In genomic region chr2:180598157-180598705, GRCm38 (mm10) we compare ENCODE assay signal across 9 mouse cellular contexts. TPM values are rescaled to one million over a fixed set of nuclear protein-coding genes. Genes with fewer than 3 reads are reported as not detected.
DNase-seq lines count a peak whose midpoint lies in the region; ATAC-seq lines count a peak whose summit lies in the region.
"Had no signal": no experiment of that assay in that cellular context is flagged by ENCODE, and none has a peak within 500 bp of the region (broad histone marks: within the 10 kb centered on the region; RNA-seq: fewer than 3 reads in every experiment).

No protein-coding gene starts in this region.

- WGBS in kidney, embryonic 15.5 days = 2% methylated on average over 40 of the region's 41 CpGs
- under 1% methylated on average over 38 of the region's 41 CpGs for WGBS in hindbrain, embryonic 11.5 days
- 1% methylated on average over 32 of the region's 41 CpGs for WGBS in midbrain, embryonic 16.5 days

- ATAC-seq in kidney, embryonic 15.5 days (replicated peaks; ENCODE audit: low FRiP score) = peak; percentile 75
- ATAC-seq in hindbrain, embryonic 11.5 days (ENCODE audit: low FRiP score) = peak; percentile 55; the same call in 1 of the 2 replicates
- ATAC-seq in midbrain, embryonic 16.5 days = 0 out of 2 replicates have a peak, but pooled peaks have one; percentile 50
- no peak for ATAC-seq in inflammation-experienced regulatory T-cells, adult 6 months
- ATAC-seq: Patski had no signal

- H3K4me2 ChIP-seq in kidney, embryonic 15.5 days = peak overlapping the region; percentile 68
- peak overlapping the region; percentile 63 for H3K4me2 ChIP-seq in hindbrain, embryonic 11.5 days (replicated peaks; ENCODE audit: low read depth, low read length)
- peak overlapping the region; percentile 57 for H3K4me2 ChIP-seq in midbrain, embryonic 16.5 days (ENCODE audit: low read length)

- H3K9me3 ChIP-seq in kidney, embryonic 15.5 days (replicated peaks) = no peaks in the 10 kb centered on the region
- H3K9me3 ChIP-seq in hindbrain, embryonic 11.5 days (ENCODE audit: control insufficient read depth, low read length) = no peaks in the 10 kb centered on the region
- H3K9me3 ChIP-seq in midbrain, embryonic 16.5 days (replicated peaks; ENCODE audit: control insufficient read depth, low read length, poor library complexity, severe bottlenecking) = no peaks in the 10 kb centered on the region

- H3K4me1 ChIP-seq in kidney, embryonic 15.5 days = peaks cover 19% of the 10 kb centered on the region
- peaks cover 6% of the 10 kb centered on the region for H3K4me1 ChIP-seq in hindbrain, embryonic 11.5 days (replicated peaks; ENCODE audit: control insufficient read depth, insufficient read depth, low read length)
- peaks cover 13% of the 10 kb centered on the region for H3K4me1 ChIP-seq in midbrain, embryonic 16.5 days (ENCODE audit: control insufficient read depth, insufficient read depth, low read length)

- H3K27ac ChIP-seq in kidney, embryonic 15.5 days = 0 out of 2 replicates have a peak overlapping the region, but pooled peaks have one; percentile 23
- H3K27ac ChIP-seq in hindbrain, embryonic 11.5 days (ENCODE audit: low read depth, low read length) = no peak overlapping the region
- H3K27ac ChIP-seq in midbrain, embryonic 16.5 days (ENCODE audit: low read length) = 0 out of 2 replicates have a peak overlapping the region, but pooled peaks have one; percentile 17

- peaks cover 31% of the 10 kb centered on the region for H3K36me3 ChIP-seq in kidney, embryonic 15.5 days
- peaks cover 5% of the 10 kb centered on the region; the same call in 1 of the 2 replicates for H3K36me3 ChIP-seq in hindbrain, embryonic 11.5 days (ENCODE audit: control insufficient read depth, insufficient read depth, low read length)
- peaks cover 10% of the 10 kb centered on the region for H3K36me3 ChIP-seq in midbrain, embryonic 16.5 days (ENCODE audit: control insufficient read depth, insufficient read depth, low read length)

- H3K4me3 ChIP-seq in kidney, embryonic 15.5 days (replicated peaks) = peak overlapping the region; percentile 38
- peak overlapping the region; percentile 27 for H3K4me3 ChIP-seq in hindbrain, embryonic 11.5 days (ENCODE audit: low read depth, low read length)
- peak overlapping the region; percentile 36 for H3K4me3 ChIP-seq in midbrain, embryonic 16.5 days (ENCODE audit: low read depth, low read length)

- no peak for DNase-seq in kidney, postnatal 14 days
- peak; percentile 36 for DNase-seq in embryo, embryonic 10 days (ENCODE audit: low spot score)
- DNase-seq in hindbrain, embryonic 11.5 days (ENCODE audit: low spot score) = peak; percentile 43
- DNase-seq in T-cell, adult 2 months (ENCODE audit: low spot score) = no peak
- no peak for DNase-seq in kidney, adult 8-10 months

- H3K9ac ChIP-seq in kidney, embryonic 15.5 days = peak overlapping the region; percentile 35
- H3K9ac ChIP-seq in hindbrain, embryonic 11.5 days (ENCODE audit: low read depth, low read length) = peak overlapping the region; percentile 50
- peak overlapping the region; percentile 49 for H3K9ac ChIP-seq in midbrain, embryonic 16.5 days (ENCODE audit: low read depth, low read length)

- peaks cover 35% of the 10 kb centered on the region for H3K27me3 ChIP-seq in kidney, embryonic 15.5 days
- peaks cover 6% of the 10 kb centered on the region for H3K27me3 ChIP-seq in hindbrain, embryonic 11.5 days (ENCODE audit: control insufficient read depth, insufficient read depth, low read length)
- no peaks in the 10 kb centered on the region; the same call in 1 of the 2 replicates for H3K27me3 ChIP-seq in midbrain, embryonic 16.5 days (ENCODE audit: control insufficient read depth, insufficient read depth, low read depth, low read length)
- H3K27me3 ChIP-seq: Patski had no signal

RNA-seq across cellular contexts. Expression of gene Col9a3, which starts 0.6 kb away (rescaled TPM):
- polyA plus RNA-seq in kidney, embryonic 15.5 days (2015; fragmentation: Nextera tagmentation; extraction: Ambion mirVana) = 8.8 and 9.8 TPM in 2 replicates
- polyA plus RNA-seq in hindbrain, embryonic 11.5 days (2014; fragmentation: Nextera tagmentation; extraction: Ambion mirVana) = 22.3 and 22.6 TPM in 2 replicates
- 40.4 and 43.2 TPM in 2 replicates for polyA plus RNA-seq in midbrain, embryonic 16.5 days (2015; fragmentation: Nextera tagmentation; extraction: Ambion mirVana)
- 1 to 10 TPM in 1 of 3 experiments, under 1 TPM in 2; 0.19 to 1.5 (median 0.87) TPM for polyA plus RNA-seq in inflammation-experienced regulatory T-cells, adult 6 months (2017; shearing (Covaris generic))

RNA-seq across cellular contexts. Expression of gene Ogfr, which starts 9.2 kb away (rescaled TPM):
- 63.8 and 76.1 TPM in 2 replicates for polyA plus RNA-seq in kidney, embryonic 15.5 days (2015; fragmentation: Nextera tagmentation; extraction: Ambion mirVana)
- polyA plus RNA-seq in hindbrain, embryonic 11.5 days (2014; fragmentation: Nextera tagmentation; extraction: Ambion mirVana) = 99.0 and 104 TPM in 2 replicates
- 81.2 and 85.8 TPM in 2 replicates for polyA plus RNA-seq in midbrain, embryonic 16.5 days (2015; fragmentation: Nextera tagmentation; extraction: Ambion mirVana)
- 10 to 100 TPM; 11.2 to 19.9 (median 12.3) TPM for polyA plus RNA-seq in inflammation-experienced regulatory T-cells, adult 6 months (2017; shearing (Covaris generic))

RNA-seq across cellular contexts. Expression of gene Mrgbp, which starts 17.1 kb away (rescaled TPM):
- 43.4 and 44.8 TPM in 2 replicates for polyA plus RNA-seq in kidney, embryonic 15.5 days (2015; fragmentation: Nextera tagmentation; extraction: Ambion mirVana)
- 43.3 and 43.6 TPM in 2 replicates for polyA plus RNA-seq in hindbrain, embryonic 11.5 days (2014; fragmentation: Nextera tagmentation; extraction: Ambion mirVana)
- polyA plus RNA-seq in midbrain, embryonic 16.5 days (2015; fragmentation: Nextera tagmentation; extraction: Ambion mirVana) = 40.2 and 44.8 TPM in 2 replicates
- 10 to 100 TPM; 15.8 to 28.5 (median 21.4) TPM for polyA plus RNA-seq in inflammation-experienced regulatory T-cells, adult 6 months (2017; shearing (Covaris generic))

RNA-seq across cellular contexts. Expression of gene Tcfl5, which starts 44.3 kb away (rescaled TPM):
- 0.21 and 0.23 TPM in 2 replicates for polyA plus RNA-seq in kidney, embryonic 15.5 days (2015; fragmentation: Nextera tagmentation; extraction: Ambion mirVana)
- polyA plus RNA-seq in hindbrain, embryonic 11.5 days (2014; fragmentation: Nextera tagmentation; extraction: Ambion mirVana) = 0.38 and 0.60 TPM in 2 replicates
- polyA plus RNA-seq in midbrain, embryonic 16.5 days (2015; fragmentation: Nextera tagmentation; extraction: Ambion mirVana) = 0.42 and 0.55 TPM in 2 replicates
- under 1 TPM in 1 of 3 experiments, not detected in 2; 0.28 TPM for polyA plus RNA-seq in inflammation-experienced regulatory T-cells, adult 6 months (2017; shearing (Covaris generic))
- polyA plus RNA-seq: Patski had no signal

Comparison
In these comparisons a context has a peak if more than half of its experiments do, and no peak if none do; other contexts are left out.
1. DNase-seq: peak in embryo, embryonic 10 days (single experiment) and hindbrain, embryonic 11.5 days (single experiment); none in kidney, postnatal 14 days (single experiment), T-cell, adult 2 months (single experiment) and kidney, adult 8-10 months (0 of 2).
2. Peak in every context shown above with its lines, with median percentiles within 50 percentile points of each other: H3K4me2 ChIP-seq, H3K4me3 ChIP-seq and H3K9ac ChIP-seq.